Mouse (Mus musculus) stomach, embryonic 15.5 days (tissue): ENCODE results near the gene Nrsn2. TPM values are rescaled to one million over a fixed set of nuclear protein-coding genes. Genes with fewer than 3 reads are reported as not detected.

Experiments used
- polyA plus RNA-seq: library from polyadenylated mRNA; unstranded; fragments of >200 nt; fragmentation: Nextera tagmentation; extraction: Ambion mirVana; gene quantifications from 2 replicates; pipeline ENCODE4 v1.2.1, GENCODE M21; 2015

The Nrsn2 gene
- polyA plus RNA-seq, 1 experiment from 2014 or later, result 2.0 TPM

Other genes starting within 250 kb of the Nrsn2 start
- 8.2 and 10.7 TPM in 2 replicates for gene Tcf15, start 233.1 kb downstream of the Nrsn2 start, polyA plus RNA-seq
- gene Csnk2a1, start 149.8 kb downstream of the Nrsn2 start, polyA plus RNA-seq, result 75.3 and 89.8 TPM in 2 replicates
- gene Tbc1d20, start 82.8 kb downstream of the Nrsn2 start, polyA plus RNA-seq, result 37.8 and 39.8 TPM in 2 replicates
- gene Rbck1, start 44.0 kb downstream of the Nrsn2 start, polyA plus RNA-seq, result 81.9 and 86.5 TPM in 2 replicates
- gene Trib3, start 32.6 kb downstream of the Nrsn2 start, polyA plus RNA-seq, result 2.1 and 2.2 TPM in 2 replicates
- gene Sox12, start 21.4 kb upstream of the Nrsn2 start, polyA plus RNA-seq, result 7.2 and 8.0 TPM in 2 replicates
- 40.0 and 40.1 TPM in 2 replicates for gene Zcchc3, start 38.4 kb upstream of the Nrsn2 start, polyA plus RNA-seq
- 0.52 and 0.85 TPM in 2 replicates for gene 6820408C15Rik, start 38.9 kb upstream of the Nrsn2 start, polyA plus RNA-seq
- not detected in 2 replicates for gene Defb23, start 88.0 kb upstream of the Nrsn2 start, polyA plus RNA-seq
- gene Defb20, start 100.4 kb upstream of the Nrsn2 start, polyA plus RNA-seq, result not detected in 2 replicates
- not detected in 2 replicates for gene Defb22, start 113.5 kb upstream of the Nrsn2 start, polyA plus RNA-seq
- not detected in 2 replicates for gene Defb26, start 135.1 kb upstream of the Nrsn2 start, polyA plus RNA-seq
- gene Defb28, start 141.6 kb upstream of the Nrsn2 start, polyA plus RNA-seq, result not detected in 2 replicates
- not detected in 2 replicates for gene Defb29, start 163.5 kb upstream of the Nrsn2 start, polyA plus RNA-seq
- gene Gm17416, start 192.7 kb upstream of the Nrsn2 start, polyA plus RNA-seq, result not detected in 2 replicates
- gene Defb21, start 196.1 kb upstream of the Nrsn2 start, polyA plus RNA-seq, result not detected in 2 replicates
- not detected in 2 replicates for gene Defb19, start 203.7 kb upstream of the Nrsn2 start, polyA plus RNA-seq
- gene Defb45, start 222.8 kb upstream of the Nrsn2 start, polyA plus RNA-seq, result not detected in 2 replicates
- not detected in 2 replicates for gene Defb36, start 227.7 kb upstream of the Nrsn2 start, polyA plus RNA-seq
- 1.2 and 1.6 TPM in 2 replicates for gene Defb25, start 246.4 kb upstream of the Nrsn2 start, polyA plus RNA-seq